Mouse (Mus musculus) liver, embryonic 12.5 days (tissue): Measurements from ENCODE around the gene Klrb1a. TPM values are rescaled to one million over a fixed set of nuclear protein-coding genes. Genes with fewer than 3 reads are reported as not detected.

Source experiments
- polyA plus RNA-seq: library from polyadenylated mRNA; unstranded; fragments of >200 nt; fragmentation: Nextera tagmentation; extraction: Ambion mirVana; gene quantifications from 2 replicates; pipeline ENCODE4 v1.2.1, GENCODE M21; 2016

The Klrb1a gene
- polyA plus RNA-seq, 1 experiment from 2014 or later: 0.12 TPM

Other genes starting within 250 kb of the Klrb1a start
- not detected in 2 replicates for gene Tex52, start 248.1 kb downstream of the Klrb1a start, polyA plus RNA-seq
- gene Gm44596, start 248.0 kb downstream of the Klrb1a start, polyA plus RNA-seq: not detected in 2 replicates
- 1.3 and 1.6 TPM in 2 replicates for gene Nrip2, start 224.2 kb downstream of the Klrb1a start, polyA plus RNA-seq
- gene Itfg2, start 198.6 kb downstream of the Klrb1a start, polyA plus RNA-seq: 18.5 and 20.3 TPM in 2 replicates
- gene Fkbp4, start 184.9 kb downstream of the Klrb1a start, polyA plus RNA-seq: 332 and 346 TPM in 2 replicates
- gene Pzp, start 96.8 kb downstream of the Klrb1a start, polyA plus RNA-seq: 38.6 and 46.3 TPM in 2 replicates
- 1.4 and 1.7 TPM in 2 replicates for gene A2ml1, start 41.9 kb downstream of the Klrb1a start, polyA plus RNA-seq
- not detected in 2 replicates for gene Clec2h, start 38.9 kb upstream of the Klrb1a start, polyA plus RNA-seq
- not detected in 2 replicates for gene Klrb1, start 99.5 kb upstream of the Klrb1a start, polyA plus RNA-seq
- 0.10 TPM in 1 of 2 replicates, not detected in the other for gene Klrb1c, start 165.7 kb upstream of the Klrb1a start, polyA plus RNA-seq
- gene Gm44511, start 202.8 kb upstream of the Klrb1a start, polyA plus RNA-seq: not detected in 2 replicates
- gene Klrb1b, start 202.8 kb upstream of the Klrb1a start, polyA plus RNA-seq: not detected in 2 replicates